Mouse (Mus musculus) megakaryocyte, adult 5-6 weeks (primary cell): Measurements from ENCODE around the gene Rhox2c. TPM values are rescaled to one million over a fixed set of nuclear protein-coding genes. Genes with fewer than 3 reads are reported as not detected.
"Not testable (repeated sequence)": the region's sequence is repeated elsewhere in the genome, so short reads cannot be mapped to it uniquely, and the experiment has no call there.

Experiments used
- ATAC-seq: 2 replicates; pipeline ENCODE4 v1.8.0; 2016; ENCODE audit warnings: mild to moderate bottlenecking, inconsistent platforms; ENCODE audit not compliant: poor library complexity, severe bottlenecking
- total RNA-seq, 2 experiments: library from RNA; stranded (forward) in 1 of 2; stranded (reverse) in 1 of 2; fragments of 153-499, 151-499 nt in 1 of 2; fragments of 221-1000, 200-1000 nt in 1 of 2; gene quantifications; 2 replicates each; pipeline versions ENCODE4 v1.2.3 to v1.2.4; 2015 to 2017

Rhox2c gene
- not detected in 2 replicates for total RNA-seq (2015)
- not detected in 2 replicates for total RNA-seq (2017)

DNA sequence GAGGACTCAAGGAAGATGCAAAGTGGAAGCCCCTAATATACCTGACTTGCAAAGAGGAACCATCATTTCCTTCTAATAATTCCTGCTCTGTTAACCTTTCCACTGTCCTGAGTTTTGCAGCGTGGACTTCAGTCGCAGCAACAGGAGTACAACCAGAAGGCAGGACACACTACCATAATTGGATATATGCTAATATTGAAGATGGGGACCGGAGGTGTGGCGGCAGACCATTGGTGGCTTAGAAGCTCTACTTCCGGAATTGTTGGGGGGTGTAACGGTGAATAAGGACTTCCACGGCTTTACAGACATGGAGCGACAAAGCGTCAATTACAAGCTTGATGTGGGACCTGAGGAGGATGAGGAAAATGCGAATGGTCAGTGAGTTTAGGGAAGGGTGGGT, at the start of gene Rhox2c:
Gene Rhox2c, plus strand, starts transcription at position 301 of the 400 bp plus-strand sequence.
- not testable (repeated sequence) for ATAC-seq

GRCm38 (mm10) chrX:37411767-37412166, 41.7 kb upstream of the Rhox2c start, which contains the start of gene Rhox2b:
Gene Rhox2b, plus strand, starts transcription at chrX:37412067.
- not testable (repeated sequence) for ATAC-seq

DNA sequence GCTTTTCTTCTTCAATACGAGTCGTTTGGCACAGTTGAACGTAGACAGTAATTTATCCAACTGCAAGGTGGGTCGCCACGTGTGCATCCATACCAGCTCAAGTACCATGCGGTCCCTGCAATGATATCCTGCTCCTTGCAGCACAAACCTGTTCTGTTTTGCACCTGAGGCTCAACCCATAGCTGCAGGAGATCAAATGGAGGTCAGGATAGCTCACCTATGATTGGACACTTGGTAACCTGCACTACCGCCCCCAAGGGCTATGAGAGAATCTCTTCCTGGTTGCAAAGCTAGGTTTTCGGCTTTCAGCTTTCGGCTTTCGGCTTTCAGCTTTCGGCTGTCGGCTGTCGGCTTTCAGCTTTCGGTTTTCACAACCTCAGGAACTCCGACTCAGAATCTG, 21.3 kb upstream of the Rhox2c start, which contains the start of gene Rhox4b:
Gene Rhox4b, plus strand, starts transcription at position 301 of the 400 bp plus-strand sequence.
- ATAC-seq, result not testable (repeated sequence)

DNA sequence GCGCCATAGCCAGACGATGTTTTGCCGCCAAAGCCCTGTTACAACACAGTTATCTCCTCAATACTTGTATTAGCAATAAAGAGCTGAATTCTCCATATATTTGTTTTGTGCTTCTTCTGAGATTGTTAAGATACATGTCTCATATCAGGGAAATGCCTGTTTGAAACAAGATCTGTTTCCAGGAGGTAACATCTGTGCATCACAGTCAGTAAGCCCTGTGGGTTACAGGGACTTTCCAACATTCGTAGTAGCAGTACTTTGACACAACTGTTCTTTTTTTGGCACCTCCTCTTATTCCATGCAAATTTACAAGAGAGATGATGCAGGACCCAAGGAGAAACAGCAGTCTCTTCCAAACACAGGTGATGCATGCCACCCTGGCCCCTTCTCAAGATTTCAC, 4.8 kb downstream of the Rhox2c start, which contains the start of gene Rhox3c:
Gene Rhox3c, plus strand, starts transcription at position 301 of the 400 bp plus-strand sequence.
- ATAC-seq, result not testable (repeated sequence)

DNA sequence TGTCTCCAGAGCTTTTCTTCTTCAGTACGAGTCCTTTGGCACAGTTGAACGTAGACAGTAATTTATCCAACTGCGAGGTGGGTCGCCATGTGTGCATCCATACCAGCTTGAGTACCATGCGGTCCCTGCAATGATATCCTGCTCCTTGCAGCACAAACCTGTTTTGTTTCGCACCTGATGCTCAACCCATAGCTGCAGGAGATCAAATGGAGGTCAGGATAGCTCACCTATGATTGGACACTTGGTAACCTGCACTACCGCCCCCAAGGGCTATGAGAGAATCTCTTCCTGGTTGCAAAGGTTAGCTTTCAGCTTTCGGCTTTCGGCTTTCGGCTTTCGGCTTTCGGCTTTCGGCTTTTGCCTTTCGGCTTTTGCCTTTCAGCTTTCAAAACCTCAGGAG, 26.6 kb downstream of the Rhox2c start, which contains the start of gene Rhox4c:
Gene Rhox4c, plus strand, starts transcription at position 301 of the 400 bp plus-strand sequence.
- ATAC-seq, result not testable (repeated sequence)

DNA sequence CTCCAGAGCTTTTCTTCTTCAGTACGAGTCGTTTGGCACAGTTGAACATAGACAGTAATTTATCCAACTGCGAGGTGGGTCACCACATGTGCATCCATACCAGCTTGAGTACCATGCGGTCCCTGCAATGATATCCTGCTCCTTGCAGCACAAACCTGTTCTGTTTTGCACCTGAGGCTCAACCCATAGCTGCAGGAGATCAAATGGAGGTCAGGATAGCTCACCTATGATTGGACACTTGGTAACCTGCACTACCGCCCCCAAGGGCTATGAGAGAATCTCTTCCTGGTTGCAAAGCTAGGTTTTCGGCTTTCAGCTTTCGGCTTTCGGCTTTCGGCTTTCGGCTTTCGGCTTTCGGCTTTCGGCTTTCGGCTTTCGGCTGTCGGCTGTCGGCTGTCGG, 60.6 kb downstream of the Rhox2c start, which contains the start of gene Rhox4d:
Gene Rhox4d, plus strand, starts transcription at position 301 of the 400 bp plus-strand sequence.
- ATAC-seq, result not testable (repeated sequence)

Other genes with a start within 250 kb of the Rhox2c start
- gene Gm9, start 242.6 kb upstream of the Rhox2c start, total RNA-seq (2015), result not detected in 2 replicates
- not detected in 2 replicates for gene Gm9, start 242.6 kb upstream of the Rhox2c start, total RNA-seq (2017)
- not detected in 2 replicates for gene Rhox1, start 231.4 kb upstream of the Rhox2c start, total RNA-seq (2015)
- not detected in 2 replicates for gene Rhox1, start 231.4 kb upstream of the Rhox2c start, total RNA-seq (2017)
- not detected in 2 replicates for gene Rhox2a, start 208.7 kb upstream of the Rhox2c start, total RNA-seq (2015)
- not detected in 2 replicates for gene Rhox2a, start 208.7 kb upstream of the Rhox2c start, total RNA-seq (2017)
- not detected in 2 replicates for gene Rhox3a, start 203.8 kb upstream of the Rhox2c start, total RNA-seq (2015)
- gene Rhox3a, start 203.8 kb upstream of the Rhox2c start, total RNA-seq (2017), result not detected in 2 replicates
- not detected in 2 replicates for gene Rhox4a, start 188.3 kb upstream of the Rhox2c start, total RNA-seq (2015)
- not detected in 2 replicates for gene Rhox4a, start 188.3 kb upstream of the Rhox2c start, total RNA-seq (2017)
- not detected in 2 replicates for gene Rhox3a2, start 73.7 kb upstream of the Rhox2c start, total RNA-seq (2015)
- gene Rhox3a2, start 73.7 kb upstream of the Rhox2c start, total RNA-seq (2017), result not detected in 2 replicates
- not detected in 2 replicates for gene Rhox4a2, start 62.8 kb upstream of the Rhox2c start, total RNA-seq (2015)
- not detected in 2 replicates for gene Rhox4a2, start 62.8 kb upstream of the Rhox2c start, total RNA-seq (2017)
- not detected in 2 replicates for gene Rhox2b, start 41.6 kb upstream of the Rhox2c start, total RNA-seq (2015)
- not detected in 2 replicates for gene Rhox2b, start 41.6 kb upstream of the Rhox2c start, total RNA-seq (2017)
- not detected in 2 replicates for gene Rhox4b, start 21.2 kb upstream of the Rhox2c start, total RNA-seq (2015)
- not detected in 2 replicates for gene Rhox4b, start 21.2 kb upstream of the Rhox2c start, total RNA-seq (2017)
- gene Rhox3c, start 4.9 kb downstream of the Rhox2c start, total RNA-seq (2015), result not detected in 2 replicates
- gene Rhox3c, start 4.9 kb downstream of the Rhox2c start, total RNA-seq (2017), result not detected in 2 replicates
- gene Rhox4c, start 26.7 kb downstream of the Rhox2c start, total RNA-seq (2015), result not detected in 2 replicates
- not detected in 2 replicates for gene Rhox4c, start 26.7 kb downstream of the Rhox2c start, total RNA-seq (2017)
- gene Rhox2d, start 39.7 kb downstream of the Rhox2c start, total RNA-seq (2015), result not detected in 2 replicates
- not detected in 2 replicates for gene Rhox2d, start 39.7 kb downstream of the Rhox2c start, total RNA-seq (2017)
- not detected in 2 replicates for gene Rhox4d, start 60.7 kb downstream of the Rhox2c start, total RNA-seq (2015)
- gene Rhox4d, start 60.7 kb downstream of the Rhox2c start, total RNA-seq (2017), result not detected in 2 replicates
- gene Rhox2e, start 76.8 kb downstream of the Rhox2c start, total RNA-seq (2015), result not detected in 2 replicates
- not detected in 2 replicates for gene Rhox2e, start 76.8 kb downstream of the Rhox2c start, total RNA-seq (2017)
- not detected in 2 replicates for gene Rhox3e, start 88.3 kb downstream of the Rhox2c start, total RNA-seq (2015)
- not detected in 2 replicates for gene Rhox3e, start 88.3 kb downstream of the Rhox2c start, total RNA-seq (2017)
- gene Rhox4e, start 103.7 kb downstream of the Rhox2c start, total RNA-seq (2015), result not detected in 2 replicates
- gene Rhox4e, start 103.7 kb downstream of the Rhox2c start, total RNA-seq (2017), result not detected in 2 replicates
- not detected in 2 replicates for gene Rhox2f, start 117.7 kb downstream of the Rhox2c start, total RNA-seq (2015)
- gene Rhox2f, start 117.7 kb downstream of the Rhox2c start, total RNA-seq (2017), result not detected in 2 replicates
- gene Rhox3f, start 127.3 kb downstream of the Rhox2c start, total RNA-seq (2015), result not detected in 2 replicates
- not detected in 2 replicates for gene Rhox3f, start 127.3 kb downstream of the Rhox2c start, total RNA-seq (2017)
- not detected in 2 replicates for gene Rhox4f, start 154.0 kb downstream of the Rhox2c start, total RNA-seq (2015)
- gene Rhox4f, start 154.0 kb downstream of the Rhox2c start, total RNA-seq (2017), result not detected in 2 replicates
- not detected in 2 replicates for gene Rhox3g, start 174.9 kb downstream of the Rhox2c start, total RNA-seq (2015)
- gene Rhox3g, start 174.9 kb downstream of the Rhox2c start, total RNA-seq (2017), result not detected in 2 replicates
- not detected in 2 replicates for gene Rhox2g, start 189.8 kb downstream of the Rhox2c start, total RNA-seq (2015)
- gene Rhox2g, start 189.8 kb downstream of the Rhox2c start, total RNA-seq (2017), result not detected in 2 replicates
- not detected in 2 replicates for gene Rhox4g, start 197.6 kb downstream of the Rhox2c start, total RNA-seq (2015)
- gene Rhox4g, start 197.6 kb downstream of the Rhox2c start, total RNA-seq (2017), result not detected in 2 replicates
- not detected in 2 replicates for gene Rhox3h, start 215.1 kb downstream of the Rhox2c start, total RNA-seq (2015)
- gene Rhox3h, start 215.1 kb downstream of the Rhox2c start, total RNA-seq (2017), result not detected in 2 replicates
- gene Rhox2h, start 219.6 kb downstream of the Rhox2c start, total RNA-seq (2015), result not detected in 2 replicates
- gene Rhox2h, start 219.6 kb downstream of the Rhox2c start, total RNA-seq (2017), result not detected in 2 replicates